Mouse (Mus musculus): ENCODE data around the gene Spata9. TPM values are rescaled to one million over a fixed set of nuclear protein-coding genes. Genes with fewer than 3 reads are reported as not detected.
"Not testable (repeated sequence)": the region's sequence is repeated elsewhere in the genome, so short reads cannot be mapped to it uniquely, and the experiment has no call there.

Spata9 gene
- not detected for total RNA-seq (2021)

DNA sequence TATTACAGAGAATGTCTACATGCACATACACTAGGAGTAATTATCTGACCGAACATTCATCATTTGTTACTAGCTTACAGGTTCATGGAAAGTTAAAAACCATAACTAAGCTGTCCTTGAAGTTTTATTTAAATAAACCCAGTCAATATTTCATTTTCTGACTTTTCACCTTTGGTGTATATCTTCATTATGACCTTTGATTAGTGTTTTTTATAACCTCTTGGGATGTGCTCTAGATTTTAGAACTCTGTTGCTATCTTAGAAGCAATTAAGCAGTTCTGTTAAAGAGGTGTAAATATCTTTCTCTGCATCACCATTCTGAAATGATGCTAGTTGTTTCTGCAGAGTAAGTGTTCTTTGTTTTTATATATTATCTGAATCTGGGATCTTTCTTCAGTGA, at the start of gene Spata9:
Gene Spata9, plus strand, starts transcription at position 301 of the 400 bp plus-strand sequence.
- no peak for DNase-seq (ENCODE audit: extremely low spot score in 1 of 2, low spot score in 1 of 2)

DNA sequence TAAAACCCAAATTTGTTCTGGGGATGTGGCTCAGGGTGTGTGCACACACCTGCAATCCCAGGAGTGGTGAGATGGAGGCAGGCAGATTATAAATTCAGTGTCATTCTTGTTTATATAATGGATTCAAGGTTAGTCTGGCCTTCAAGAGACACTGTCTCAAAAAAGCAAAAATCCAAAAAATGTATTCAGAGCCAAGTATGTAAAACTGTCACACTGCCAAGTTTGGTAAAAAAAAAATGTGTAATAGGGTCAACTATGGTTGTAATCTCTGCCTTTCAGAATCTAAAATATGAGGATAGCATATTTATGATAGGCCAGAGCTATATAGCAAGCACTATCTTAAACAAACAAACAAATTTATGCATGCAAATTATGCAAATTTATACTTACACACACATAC, 39.0 kb upstream of the Spata9 start:
- DNase-seq (ENCODE audit: extremely low spot score in 1 of 2, low spot score in 1 of 2), result no peak

DNA sequence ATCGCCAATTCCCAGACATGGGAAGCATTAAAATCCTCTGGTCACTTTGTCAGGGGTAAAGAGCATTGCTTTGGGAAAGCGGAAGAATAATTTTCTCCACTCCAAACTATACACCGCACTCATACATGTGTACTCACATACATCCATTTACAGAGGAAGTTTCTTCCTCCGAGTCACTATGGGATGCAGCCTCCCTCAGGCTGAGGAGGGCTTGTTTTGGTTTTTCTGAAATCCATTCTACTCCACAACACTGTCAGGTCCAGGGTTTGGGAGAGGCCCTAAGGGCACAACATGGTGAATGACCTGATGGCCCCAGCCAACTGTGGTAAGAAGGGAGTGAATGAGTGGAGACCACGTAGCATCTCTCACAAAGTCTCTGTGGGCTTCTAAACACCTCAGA, 37.9 kb upstream of the Spata9 start:
- DNase-seq (ENCODE audit: extremely low spot score in 1 of 2, low spot score in 1 of 2), result not testable (repeated sequence)

DNA sequence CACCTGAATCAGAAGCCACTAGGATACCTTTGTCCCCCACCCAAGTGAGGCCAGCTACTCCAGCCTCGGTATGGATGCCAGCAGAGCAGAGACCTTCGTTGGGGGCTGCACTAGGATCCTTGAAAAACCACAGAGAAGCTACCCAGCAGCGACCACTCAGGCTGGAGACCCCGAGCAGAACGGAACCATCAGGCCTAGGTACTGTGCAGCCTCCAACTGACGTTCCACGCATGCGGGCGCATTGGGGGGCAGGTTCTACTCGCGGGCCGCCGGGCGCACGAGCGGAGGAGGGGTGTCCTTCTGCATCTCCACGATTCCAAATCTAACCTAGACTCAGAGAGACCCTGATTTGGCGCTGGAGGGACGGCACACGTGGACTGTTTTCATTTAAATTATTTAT, 36.9 kb upstream of the Spata9 start:
- no peak for DNase-seq (ENCODE audit: extremely low spot score in 1 of 2, low spot score in 1 of 2)

DNA sequence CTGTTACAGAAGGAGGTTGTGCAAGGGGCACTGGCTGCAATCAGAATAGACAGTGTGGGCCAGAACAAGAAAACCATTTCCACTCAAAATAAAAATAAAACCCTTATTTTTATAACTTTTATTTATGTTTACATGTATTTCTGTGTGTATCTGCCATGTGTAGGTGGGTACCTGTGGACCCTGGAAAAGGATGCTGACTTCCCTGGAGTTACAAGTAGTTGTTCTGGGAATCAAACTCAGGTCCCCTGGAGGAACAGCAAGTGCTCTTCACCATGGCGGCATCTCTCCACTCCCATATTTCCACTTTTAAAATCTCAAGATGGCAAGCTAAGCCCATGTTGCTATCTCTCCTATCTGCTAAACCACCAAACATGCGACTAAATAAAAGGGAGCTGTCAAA, 36.3 kb upstream of the Spata9 start:
- DNase-seq (ENCODE audit: extremely low spot score in 1 of 2, low spot score in 1 of 2), result no peak

DNA sequence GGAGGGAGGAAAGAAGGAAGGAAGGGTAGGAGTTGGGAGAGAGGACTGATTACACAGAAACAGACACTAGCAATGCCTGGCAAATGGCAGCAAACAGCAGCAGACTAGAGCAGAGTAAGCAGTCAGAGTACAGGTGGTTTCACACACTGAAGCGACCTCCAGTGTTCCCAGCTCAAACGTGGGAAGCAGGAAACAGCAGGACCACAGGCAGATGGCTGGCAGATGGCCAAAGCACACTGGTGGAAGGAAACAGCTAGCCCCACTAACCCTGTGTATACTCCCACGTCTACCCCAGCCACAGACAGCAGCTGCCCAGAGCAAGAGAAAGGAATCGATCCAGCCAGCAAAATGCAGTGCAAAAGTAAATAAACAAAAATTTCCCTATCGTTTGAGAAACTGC, 35.9 kb upstream of the Spata9 start:
- DNase-seq (ENCODE audit: extremely low spot score in 1 of 2, low spot score in 1 of 2), result peak; percentile 29 to 55

DNA sequence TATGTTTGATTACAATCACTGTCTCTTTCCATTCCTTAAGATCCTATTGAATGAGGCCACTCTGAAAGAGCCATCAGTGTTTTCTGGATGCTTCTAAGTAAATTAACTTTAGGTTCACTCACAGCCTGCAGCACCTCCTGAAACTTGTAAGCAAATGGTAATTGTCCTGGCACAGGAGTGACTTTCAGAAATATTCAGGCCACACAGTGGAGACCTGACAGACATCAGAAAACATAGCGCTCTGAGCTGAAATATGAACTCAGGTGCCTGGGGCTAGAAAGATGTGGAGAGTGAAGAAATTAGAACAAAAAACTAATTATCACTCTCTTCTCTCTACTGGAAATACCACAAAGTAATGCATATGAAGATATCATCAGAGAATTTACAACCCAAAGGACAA, 33.7 kb upstream of the Spata9 start:
- no peak for DNase-seq (ENCODE audit: extremely low spot score in 1 of 2, low spot score in 1 of 2)

DNA sequence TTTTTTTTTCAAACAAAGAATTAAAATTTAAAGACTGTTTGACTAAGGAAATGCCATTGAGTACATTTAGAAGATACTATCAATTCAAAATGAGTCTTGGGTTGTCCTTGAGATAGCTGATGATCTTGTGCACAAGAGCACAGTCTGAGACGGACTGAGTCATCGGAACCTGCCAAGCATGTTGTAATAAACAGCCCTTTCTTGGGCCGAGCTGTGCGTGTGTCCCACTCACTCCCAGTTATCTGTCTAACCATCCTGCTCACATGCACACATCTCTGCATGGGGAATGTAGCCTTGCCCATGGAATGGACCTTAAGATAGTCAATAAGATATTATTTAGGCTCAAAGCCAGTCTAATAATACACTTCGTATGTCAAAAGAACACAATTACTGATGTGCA, 28.1 kb upstream of the Spata9 start:
- no peak for DNase-seq (ENCODE audit: extremely low spot score in 1 of 2, low spot score in 1 of 2)

DNA sequence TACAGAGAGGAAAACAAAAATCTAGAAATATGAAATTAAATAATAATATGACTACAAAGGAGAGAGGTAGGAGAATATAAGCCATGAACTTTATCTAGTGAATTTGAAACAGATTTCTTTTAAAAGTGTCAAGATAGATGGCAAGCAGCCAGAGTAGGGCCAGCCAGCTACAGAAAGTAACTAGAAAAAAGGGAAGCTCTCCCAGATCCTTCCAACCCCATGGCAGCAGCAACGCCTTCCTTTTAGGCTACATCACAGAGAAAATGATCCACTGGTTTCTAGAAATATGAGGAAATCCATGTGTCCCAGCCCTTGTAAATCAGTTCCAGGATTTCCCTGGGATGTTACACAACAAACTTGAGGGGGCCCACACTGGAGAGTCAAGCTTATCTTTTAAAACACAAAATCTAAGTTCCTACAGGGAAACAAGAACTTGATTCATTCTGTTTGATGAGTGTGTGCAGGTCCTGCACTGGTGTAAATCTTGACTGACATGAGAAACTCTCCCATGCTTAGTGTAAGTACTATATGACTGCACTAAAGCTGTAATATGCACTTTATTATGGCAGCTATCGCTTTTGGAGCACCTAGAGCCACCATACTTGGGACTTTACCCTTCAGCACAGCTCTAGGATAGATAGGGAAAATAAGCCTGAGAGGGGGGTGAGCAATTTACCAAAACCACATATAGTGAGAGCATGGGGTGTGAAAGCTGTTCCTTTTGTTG, 26.0 kb upstream of the Spata9 start:
- DNase-seq (ENCODE audit: extremely low spot score in 1 of 2, low spot score in 1 of 2), result no peak

DNA sequence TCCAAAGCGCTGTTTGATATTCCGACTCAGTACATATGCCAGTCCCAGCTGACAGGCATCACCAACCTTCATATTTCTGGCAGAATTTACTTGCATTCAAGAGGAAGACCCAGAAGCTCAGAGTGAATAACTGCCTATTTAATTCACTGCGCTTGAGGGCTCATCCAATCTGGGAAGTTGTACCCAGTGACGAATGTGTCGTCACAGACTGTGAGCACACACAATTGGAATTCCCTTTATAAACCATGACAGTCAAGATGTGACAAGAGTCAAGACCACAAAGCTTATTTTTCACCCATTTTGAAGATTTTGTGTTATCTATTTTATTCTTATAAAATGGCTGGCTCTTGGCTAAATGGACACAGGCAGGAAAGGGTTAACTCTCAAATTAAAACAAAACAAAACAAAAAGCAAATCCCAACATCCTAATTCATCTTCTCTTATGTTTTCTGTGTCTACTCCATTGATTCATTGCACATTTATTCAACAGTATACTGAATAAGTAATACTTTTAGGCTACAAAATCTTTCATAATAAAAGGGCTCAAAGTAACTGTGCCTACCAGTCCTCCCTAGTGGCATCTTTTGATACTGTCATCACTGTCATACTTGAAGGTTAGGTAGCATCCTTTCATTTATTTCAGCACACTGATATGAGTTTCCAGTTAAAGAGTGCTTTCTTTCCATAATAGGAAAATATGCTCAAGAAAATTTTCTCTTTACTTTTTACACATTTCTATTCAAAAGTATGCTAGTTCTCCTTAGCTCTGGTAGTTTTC, 25.2 kb upstream of the Spata9 start:
- no peak for DNase-seq (ENCODE audit: extremely low spot score in 1 of 2, low spot score in 1 of 2)

DNA sequence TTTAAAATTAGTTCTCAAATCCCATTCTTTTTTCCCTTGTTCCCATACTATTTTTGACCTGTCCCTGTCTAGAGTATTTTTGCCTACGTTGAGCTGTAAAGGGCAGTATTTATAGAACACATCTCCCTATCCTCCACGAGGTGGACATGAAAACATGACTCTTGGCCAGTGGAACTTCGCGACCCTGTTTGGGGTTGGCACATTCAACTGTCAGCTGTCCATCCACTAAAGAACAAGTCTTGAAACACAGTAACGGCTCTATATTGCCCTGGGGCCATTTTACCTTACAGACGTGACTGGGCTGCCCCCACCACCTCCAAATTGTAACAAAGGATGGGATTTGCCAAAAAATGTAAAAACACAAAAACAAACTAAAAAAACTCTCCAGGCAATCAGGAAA, 24.2 kb upstream of the Spata9 start:
- no peak for DNase-seq (ENCODE audit: extremely low spot score in 1 of 2, low spot score in 1 of 2)

DNA sequence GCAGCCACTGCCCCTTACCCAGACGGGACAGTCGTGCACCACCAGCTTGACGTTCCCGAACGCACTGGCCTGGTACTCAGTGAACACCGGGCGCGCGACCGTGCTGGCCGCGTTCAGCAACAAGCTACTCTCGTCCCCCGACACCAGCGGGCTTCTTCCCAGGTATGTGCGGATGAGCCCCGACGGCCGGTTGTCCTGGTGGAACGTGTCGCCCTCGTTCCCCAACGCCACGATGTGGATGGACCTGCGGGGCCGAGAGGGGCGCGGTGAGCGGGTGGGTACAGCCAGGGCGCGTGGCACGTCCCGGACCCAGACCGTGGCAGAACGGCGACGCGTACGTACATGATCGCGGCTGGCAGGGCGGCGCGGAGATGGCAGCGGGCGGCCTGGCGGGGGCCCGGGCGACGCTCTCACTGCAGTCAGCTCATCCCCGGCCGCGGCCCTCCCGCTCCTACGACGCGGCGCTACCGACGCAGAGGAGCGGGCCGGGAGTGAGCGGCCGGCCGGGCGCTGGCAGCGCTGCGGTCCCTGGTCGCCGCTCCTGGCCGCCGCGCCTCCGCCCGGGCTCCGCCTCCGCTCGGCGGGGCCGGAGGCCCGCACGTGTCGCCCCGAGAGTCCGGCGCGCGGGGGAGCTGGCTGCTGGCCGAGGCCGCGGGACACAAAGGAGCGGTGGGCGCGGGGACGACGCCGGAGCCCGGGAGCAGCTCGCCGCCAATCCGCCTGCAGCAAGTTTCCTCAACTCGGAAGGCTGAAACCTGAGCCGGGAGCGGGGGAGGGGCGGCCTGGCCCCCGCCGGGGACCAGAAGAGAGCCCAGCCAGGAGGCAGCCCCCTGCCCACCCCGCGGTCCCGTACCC, 23.5 kb upstream of the Spata9 start, which contains the start of gene Rhobtb3:
Gene Rhobtb3, minus strand, starts transcription at position 737 of the 855 bp plus-strand sequence.
- DNase-seq (ENCODE audit: extremely low spot score in 1 of 2, low spot score in 1 of 2), result peak; percentile 63 to 74

DNA sequence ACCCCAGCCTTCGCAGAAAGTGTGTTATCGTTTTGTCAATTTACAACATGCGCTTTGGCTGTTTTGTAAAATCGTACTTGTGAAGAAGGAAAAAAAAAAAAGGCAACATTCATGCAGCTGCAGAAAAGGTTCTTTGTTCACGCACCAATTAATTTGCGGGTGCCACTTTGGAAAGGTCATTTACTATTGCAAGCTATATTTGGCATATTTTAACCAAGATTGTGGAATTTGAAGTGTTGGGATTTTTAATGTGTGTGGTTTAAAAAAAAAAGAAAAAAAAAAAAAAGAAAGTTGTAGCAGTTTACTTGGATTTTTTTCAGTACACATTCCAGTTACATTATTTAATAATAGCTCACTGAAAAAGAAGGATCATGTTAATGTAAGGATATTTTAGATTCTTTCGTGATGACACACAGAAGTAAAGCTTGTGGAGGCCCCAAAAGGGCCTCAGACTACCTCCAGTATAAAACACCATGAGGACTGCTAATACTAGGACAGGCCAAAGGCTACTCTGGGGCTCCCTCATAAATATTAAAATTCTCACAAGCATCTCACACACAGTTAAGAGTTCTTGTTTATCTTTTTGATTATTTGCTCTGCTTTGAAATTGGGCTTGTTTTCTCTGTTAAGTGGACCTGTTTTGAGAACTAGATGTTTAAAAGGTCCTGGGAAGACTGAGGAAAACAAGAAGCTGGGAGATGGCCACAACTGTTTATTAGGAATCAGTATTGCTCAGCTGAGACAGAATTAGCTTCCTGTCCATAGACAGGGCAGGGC, 22.7 kb upstream of the Spata9 start:
- DNase-seq (ENCODE audit: extremely low spot score in 1 of 2, low spot score in 1 of 2), result no peak

DNA sequence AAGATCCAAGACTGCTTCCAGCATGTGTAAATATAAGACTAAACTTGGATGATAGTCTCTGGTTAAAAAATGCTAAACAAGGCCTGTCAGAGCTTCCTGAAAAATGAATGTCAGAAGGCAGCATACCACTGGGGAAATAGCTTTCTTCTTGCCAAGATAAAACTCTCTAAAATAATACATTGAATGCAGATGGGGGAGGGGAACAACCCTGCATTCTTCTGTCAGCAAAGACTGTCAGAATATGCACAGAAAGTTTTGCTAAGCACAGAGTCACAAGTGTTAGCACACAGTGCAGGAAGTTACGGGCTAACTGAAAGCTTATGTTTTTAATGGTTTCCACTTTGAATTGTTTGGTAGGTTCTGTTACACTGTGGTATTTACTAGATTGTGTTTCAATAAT, 16.7 kb upstream of the Spata9 start:
- DNase-seq (ENCODE audit: extremely low spot score in 1 of 2, low spot score in 1 of 2), result no peak

DNA sequence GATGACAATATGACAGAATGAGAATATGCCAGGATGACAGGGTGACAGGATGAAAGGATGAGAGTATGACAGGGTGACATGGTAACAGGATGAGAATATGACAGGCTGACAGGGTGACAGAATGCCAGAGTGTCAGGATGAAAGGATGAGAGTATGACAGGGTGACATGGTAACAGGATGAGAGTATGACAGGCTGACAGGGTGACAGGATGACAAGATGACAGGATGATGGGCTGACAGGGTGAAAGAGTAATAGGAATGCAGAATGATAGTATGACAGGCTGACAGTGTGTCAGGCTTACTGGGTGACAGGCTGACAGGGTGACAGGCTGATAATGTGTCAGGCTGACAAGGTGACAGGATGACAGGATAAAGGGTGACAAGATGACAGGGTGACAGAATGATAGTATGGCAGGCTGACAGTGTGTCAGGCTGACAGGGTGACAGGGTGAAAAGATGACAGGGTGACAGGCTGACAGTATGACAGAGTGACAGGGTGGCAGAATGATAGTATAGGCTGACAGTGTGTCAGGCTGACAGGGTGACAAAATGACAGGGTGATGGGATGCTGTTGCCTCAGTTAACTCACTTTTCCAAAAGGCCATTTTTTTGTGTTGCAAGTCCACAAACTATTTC, 11.5 kb upstream of the Spata9 start:
- DNase-seq (ENCODE audit: extremely low spot score in 1 of 2, low spot score in 1 of 2), result no peak

DNA sequence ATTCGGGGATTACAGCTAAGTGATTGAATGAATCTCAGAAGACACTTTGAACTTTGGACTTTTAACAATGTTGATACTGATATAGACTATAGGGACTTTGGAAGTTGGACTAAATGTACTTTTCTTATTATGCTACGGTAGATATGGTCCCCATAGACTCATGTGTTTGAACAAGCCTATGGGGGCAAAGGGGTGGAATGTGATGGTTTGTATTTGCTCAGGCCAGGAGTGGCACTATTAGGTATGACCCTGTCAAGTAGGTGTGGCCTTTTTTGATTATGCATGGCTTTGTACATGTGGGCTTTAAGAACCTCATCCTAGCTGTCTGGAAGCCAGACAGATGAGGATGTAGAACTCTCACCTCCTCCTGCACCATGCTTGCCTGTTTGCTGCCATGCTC, 7.5 kb downstream of the Spata9 start:
- DNase-seq (ENCODE audit: extremely low spot score in 1 of 2, low spot score in 1 of 2), result no peak

DNA sequence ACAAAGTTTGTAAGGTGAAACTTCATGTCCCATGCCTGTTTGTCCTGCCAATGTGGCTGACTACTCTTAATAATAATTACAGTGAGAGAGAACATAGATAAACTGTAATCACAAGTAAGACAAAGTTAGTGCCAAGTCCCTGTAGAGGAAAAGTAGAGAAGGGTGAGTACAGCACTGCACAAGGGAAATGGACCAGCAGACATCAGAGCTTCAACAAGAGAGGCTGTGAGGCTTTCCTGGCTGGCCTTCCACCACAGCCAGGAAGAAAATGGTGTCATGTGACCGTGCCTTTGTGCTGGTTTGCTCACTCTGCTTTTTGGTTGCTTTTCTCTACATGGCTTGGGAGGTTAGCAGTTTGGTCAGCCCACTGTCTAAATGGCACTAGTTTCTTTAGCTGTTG, 8.7 kb downstream of the Spata9 start:
- no peak for DNase-seq (ENCODE audit: extremely low spot score in 1 of 2, low spot score in 1 of 2)

DNA sequence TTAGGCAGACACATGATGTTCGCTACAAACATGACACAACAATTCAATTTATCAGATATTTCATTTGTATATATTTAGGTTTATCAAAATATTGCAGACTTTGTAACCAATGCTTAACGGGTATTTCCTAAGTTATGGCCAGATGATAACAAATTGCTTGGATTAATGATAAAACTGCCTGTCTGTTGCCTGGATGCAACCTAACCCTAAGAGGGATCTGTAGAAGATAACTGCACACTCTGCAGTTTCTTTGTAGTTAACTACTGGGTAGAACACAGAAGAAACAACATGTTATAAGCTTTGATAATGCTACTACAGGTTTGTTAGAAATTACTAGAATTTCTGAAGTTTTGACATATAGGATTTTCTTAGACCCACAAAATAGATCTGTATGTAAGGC, 9.3 kb downstream of the Spata9 start:
- DNase-seq (ENCODE audit: extremely low spot score in 1 of 2, low spot score in 1 of 2), result no peak

DNA sequence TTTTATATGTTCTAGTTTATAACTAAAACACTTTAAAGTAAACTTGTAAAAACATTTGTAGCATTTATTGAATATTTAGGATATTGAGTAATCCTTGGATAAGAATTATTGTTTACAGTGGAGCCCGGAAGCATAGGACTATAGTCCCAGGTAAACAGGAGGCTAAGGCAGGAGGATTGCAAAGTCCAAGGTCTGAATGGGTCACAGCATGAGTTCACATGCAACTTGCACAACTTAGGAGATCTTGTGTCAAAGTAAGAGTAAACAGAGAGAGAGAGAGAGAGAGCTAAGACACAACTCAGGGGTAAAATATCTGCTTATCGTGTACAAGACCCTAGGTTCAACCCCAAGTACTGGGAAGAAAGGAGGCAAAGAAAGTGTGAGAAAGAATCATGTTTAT, 9.7 kb downstream of the Spata9 start:
- DNase-seq (ENCODE audit: extremely low spot score in 1 of 2, low spot score in 1 of 2), result no peak

DNA sequence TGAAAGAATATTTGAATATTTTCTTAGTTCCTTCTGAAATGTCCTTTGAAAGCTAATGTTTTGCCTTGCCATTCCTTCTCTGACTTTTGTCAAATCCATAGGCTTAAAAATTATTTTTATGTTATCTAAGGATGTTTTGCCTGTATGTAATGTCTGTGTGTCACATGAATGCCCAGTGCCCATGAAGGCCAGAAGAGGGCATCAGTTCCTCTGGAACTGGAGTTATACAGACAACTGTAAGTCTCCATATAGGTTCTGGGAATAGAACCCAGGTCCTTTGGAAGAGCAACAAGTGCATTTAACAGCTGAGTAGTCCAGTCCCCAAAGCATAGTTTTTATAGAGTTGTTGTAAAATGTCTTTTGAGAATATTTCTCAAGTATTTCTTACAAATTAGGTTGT, 15.0 kb downstream of the Spata9 start:
- DNase-seq (ENCODE audit: extremely low spot score in 1 of 2, low spot score in 1 of 2), result no peak

All from layer of hippocampus, postnatal 25 days (tissue).